Mouse (Mus musculus): ENCODE measurements around the gene Timm10. TPM values are rescaled to one million over a fixed set of nuclear protein-coding genes. Genes with fewer than 3 reads are reported as not detected.

Timm10 gene
- polyA plus RNA-seq, 1 experiment from 2014 or later = 65.6 TPM

Other genes with a start within 250 kb of the Timm10 start
- 105 and 109 TPM in 2 replicates for gene Ctnnd1, start 176.2 kb upstream of the Timm10 start, polyA plus RNA-seq (2016; fragmentation: Nextera tagmentation; extraction: Ambion mirVana)
- gene Btbd18, start 167.9 kb upstream of the Timm10 start, polyA plus RNA-seq (2016; fragmentation: Nextera tagmentation; extraction: Ambion mirVana) = 0.10 TPM in 2 replicates
- 279 and 282 TPM in 2 replicates for gene Selenoh, start 156.2 kb upstream of the Timm10 start, polyA plus RNA-seq (2016; fragmentation: Nextera tagmentation; extraction: Ambion mirVana)
- gene Gm28635, start 149.0 kb upstream of the Timm10 start, polyA plus RNA-seq (2016; fragmentation: Nextera tagmentation; extraction: Ambion mirVana) = not detected in 2 replicates
- gene Med19, start 148.6 kb upstream of the Timm10 start, polyA plus RNA-seq (2016; fragmentation: Nextera tagmentation; extraction: Ambion mirVana) = 28.8 and 30.3 TPM in 2 replicates
- 154 and 158 TPM in 2 replicates for gene Tmx2, start 147.9 kb upstream of the Timm10 start, polyA plus RNA-seq (2016; fragmentation: Nextera tagmentation; extraction: Ambion mirVana)
- 35.4 and 38.9 TPM in 2 replicates for gene Zdhhc5, start 111.8 kb upstream of the Timm10 start, polyA plus RNA-seq (2016; fragmentation: Nextera tagmentation; extraction: Ambion mirVana)
- gene Clp1, start 99.6 kb upstream of the Timm10 start, polyA plus RNA-seq (2016; fragmentation: Nextera tagmentation; extraction: Ambion mirVana) = 22.7 and 23.6 TPM in 2 replicates
- 10.0 and 11.5 TPM in 2 replicates for gene Ypel4, start 92.9 kb upstream of the Timm10 start, polyA plus RNA-seq (2016; fragmentation: Nextera tagmentation; extraction: Ambion mirVana)
- gene Gm19426, start 83.3 kb upstream of the Timm10 start, polyA plus RNA-seq (2016; fragmentation: Nextera tagmentation; extraction: Ambion mirVana) = 8.5 and 9.2 TPM in 2 replicates
- gene Serping1, start 51.6 kb upstream of the Timm10 start, polyA plus RNA-seq (2016; fragmentation: Nextera tagmentation; extraction: Ambion mirVana) = 32.2 and 32.8 TPM in 2 replicates
- gene Ube2l6, start 28.2 kb upstream of the Timm10 start, polyA plus RNA-seq (2016; fragmentation: Nextera tagmentation; extraction: Ambion mirVana) = 90.0 and 95.3 TPM in 2 replicates
- 0.17 and 0.43 TPM in 2 replicates for gene Smtnl1, start 4.3 kb upstream of the Timm10 start, polyA plus RNA-seq (2016; fragmentation: Nextera tagmentation; extraction: Ambion mirVana)
- 21.8 and 23.0 TPM in 2 replicates for gene Slc43a1, start 11.9 kb downstream of the Timm10 start, polyA plus RNA-seq (2016; fragmentation: Nextera tagmentation; extraction: Ambion mirVana)
- gene Rtn4rl2, start 59.7 kb downstream of the Timm10 start, polyA plus RNA-seq (2016; fragmentation: Nextera tagmentation; extraction: Ambion mirVana) = 0.67 and 1.2 TPM in 2 replicates
- gene Slc43a3, start 109.6 kb downstream of the Timm10 start, polyA plus RNA-seq (2016; fragmentation: Nextera tagmentation; extraction: Ambion mirVana) = 33.6 and 35.0 TPM in 2 replicates
- gene Prg2, start 153.5 kb downstream of the Timm10 start, polyA plus RNA-seq (2016; fragmentation: Nextera tagmentation; extraction: Ambion mirVana) = 0.39 and 3.1 TPM in 2 replicates
- 0.49 TPM in 1 of 2 replicates, not detected in the other for gene Prg3, start 161.2 kb downstream of the Timm10 start, polyA plus RNA-seq (2016; fragmentation: Nextera tagmentation; extraction: Ambion mirVana)
- 146 and 151 TPM in 2 replicates for gene Ssrp1, start 210.2 kb downstream of the Timm10 start, polyA plus RNA-seq (2016; fragmentation: Nextera tagmentation; extraction: Ambion mirVana)
- gene P2rx3, start 210.5 kb downstream of the Timm10 start, polyA plus RNA-seq (2016; fragmentation: Nextera tagmentation; extraction: Ambion mirVana) = 0.67 and 0.87 TPM in 2 replicates
- gene Tnks1bp1, start 221.0 kb downstream of the Timm10 start, polyA plus RNA-seq (2016; fragmentation: Nextera tagmentation; extraction: Ambion mirVana) = 33.2 and 36.6 TPM in 2 replicates